Mouse (Mus musculus): ENCODE results near the gene C530008M17Rik. TPM values are rescaled to one million over a fixed set of nuclear protein-coding genes. Genes with fewer than 3 reads are reported as not detected.

The C530008M17Rik gene
- polyA plus RNA-seq, 1 experiment: 122 TPM

GRCm38 (mm10) chr5:76922833-76923232 lies 266.5 kb downstream of the C530008M17Rik start:
- DNase-seq (ENCODE audit: low read depth): no peak
- TF ChIP-seq CTCF (IDR thresholded peaks at IDR 0.05; ENCODE audit: borderline replicate concordance, extremely low read depth, insufficient read depth, insufficient read length) (no peak), POLR2A (IDR thresholded peaks at IDR 0.05; ENCODE audit: borderline replicate concordance, extremely low read depth, insufficient read depth, insufficient read length, poor library complexity, severe bottlenecking) (no peak)

Other genes with a start within 250 kb of the C530008M17Rik start
- gene Gm7271, start 172.5 kb upstream of the C530008M17Rik start, polyA plus RNA-seq (2012; rRNA removed): 0.27 TPM in 1 of 2 replicates, not detected in the other
- 97.5 and 99.5 TPM in 2 replicates for gene Exoc1, start 127.2 kb upstream of the C530008M17Rik start, polyA plus RNA-seq (2012; rRNA removed)
- 6.1 and 6.2 TPM in 2 replicates for gene Cep135, start 67.8 kb upstream of the C530008M17Rik start, polyA plus RNA-seq (2012; rRNA removed)
- 27.9 and 29.5 TPM in 2 replicates for gene Aasdh, start 249.0 kb downstream of the C530008M17Rik start, polyA plus RNA-seq (2012; rRNA removed)